Mouse (Mus musculus) thymus, adult 18-20 months (tissue): ENCODE measurements around the gene Rps5.
"Not testable (repeated sequence)": the region's sequence is repeated elsewhere in the genome, so short reads cannot be mapped to it uniquely, and the experiment has no call there.

Experiments used
- DNase-seq, 2 experiments: peaks; one replicate each; pipeline ENCODE4 v3.0.0; 2022; ENCODE audit warnings: mixed read lengths in 2 of 2

Rps5 gene

DNA sequence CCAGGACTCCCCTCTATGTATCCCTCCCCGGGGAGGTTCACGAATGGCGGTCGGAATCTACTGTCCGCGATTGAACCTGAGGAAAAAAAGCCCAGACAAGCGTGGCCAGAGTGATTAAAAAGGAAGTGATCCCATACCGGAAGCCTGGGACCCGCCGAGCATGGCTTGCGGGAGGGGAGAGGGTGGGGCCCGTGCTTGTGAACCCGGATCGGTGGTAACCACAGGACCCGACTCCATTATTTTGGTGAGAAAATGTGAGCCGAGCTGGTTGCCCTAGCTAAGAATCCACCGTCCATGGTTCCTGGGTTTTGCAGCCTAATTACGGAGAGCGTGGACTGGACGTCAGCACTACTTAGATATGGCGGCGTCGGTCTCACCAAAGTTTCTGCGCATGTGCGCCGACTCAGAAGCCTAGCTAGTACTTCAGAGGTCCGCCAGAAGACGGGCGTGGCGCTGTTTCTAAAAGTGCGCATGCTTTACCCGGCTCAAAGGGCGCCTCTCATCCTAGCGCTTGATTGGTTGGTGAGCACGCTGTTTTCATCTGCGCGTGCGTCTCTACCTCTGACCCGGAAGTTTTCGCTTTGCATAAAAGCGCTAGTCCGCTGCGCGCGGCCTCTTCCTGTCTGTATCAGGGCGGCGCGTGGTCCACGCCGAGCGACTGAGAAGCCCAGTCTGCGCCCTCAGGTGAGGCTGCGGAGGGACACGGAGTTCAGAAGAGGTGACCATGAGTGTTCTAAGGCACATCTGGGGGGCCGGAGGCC is at the start of gene Rps5:
Gene Rps5, plus strand, starts transcription at position 586 of the 761 bp plus-strand sequence.
- DNase-seq, result peak; percentile 95 to 98

DNA sequence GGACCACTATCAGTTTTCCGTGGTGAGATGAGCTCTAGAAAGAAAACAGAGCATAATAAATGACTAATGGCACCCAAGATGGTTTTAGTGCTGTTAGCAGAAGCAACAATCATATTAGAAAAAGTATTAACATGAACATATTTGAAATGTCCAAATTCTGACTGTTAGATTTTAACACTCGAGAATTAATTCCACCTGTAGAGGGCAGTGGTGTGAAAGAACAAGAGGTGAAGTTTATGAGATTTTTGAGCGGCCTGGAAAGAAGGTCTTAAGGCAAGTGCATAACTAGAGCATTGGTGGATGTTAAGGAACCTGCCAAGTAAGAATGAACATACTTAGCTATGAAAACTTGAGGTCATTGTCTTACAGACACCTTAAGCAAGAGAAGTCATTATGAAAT is 47.8 kb upstream of the Rps5 start:
- no peak for DNase-seq

DNA sequence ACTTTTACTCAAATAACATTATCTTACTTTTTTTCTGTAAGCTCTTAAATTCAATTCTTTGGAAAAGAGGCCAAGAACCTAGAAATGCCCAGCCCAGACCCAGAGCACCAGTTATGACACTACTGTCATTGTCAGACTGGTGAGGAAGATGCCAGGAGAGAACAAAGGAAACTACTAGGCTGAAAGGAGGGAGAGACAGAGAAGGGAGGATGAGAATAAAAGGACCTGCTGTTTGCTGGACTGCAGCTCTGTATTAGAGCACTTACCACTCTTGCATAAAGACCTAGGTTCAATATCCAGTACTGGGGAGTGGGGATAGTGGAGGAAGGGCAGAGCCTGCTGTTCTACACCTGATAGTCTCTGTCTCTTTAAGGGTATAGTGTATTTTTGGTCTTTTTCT is 42.1 kb upstream of the Rps5 start:
- DNase-seq, result no peak

DNA sequence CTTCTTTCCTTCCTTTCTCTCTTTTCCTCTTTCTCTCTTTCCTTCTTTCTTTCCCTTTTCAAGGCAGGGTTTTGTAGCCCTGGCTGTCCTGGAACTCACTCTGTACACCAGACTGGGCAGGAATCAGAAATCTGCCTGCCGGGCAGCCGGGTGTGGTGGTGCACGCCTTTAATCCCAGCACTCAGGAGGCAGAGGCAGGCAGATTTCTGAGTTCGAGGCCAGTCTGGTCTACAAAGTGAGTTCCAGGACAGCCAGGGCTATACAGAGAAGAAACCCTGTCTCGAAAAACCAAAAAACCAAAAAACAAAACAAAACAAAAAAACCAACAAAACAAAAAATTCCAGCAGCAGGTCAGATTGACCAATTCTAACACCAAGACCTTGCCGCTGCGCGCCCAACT is 41.6 kb upstream of the Rps5 start:
- not testable (repeated sequence) for DNase-seq

DNA sequence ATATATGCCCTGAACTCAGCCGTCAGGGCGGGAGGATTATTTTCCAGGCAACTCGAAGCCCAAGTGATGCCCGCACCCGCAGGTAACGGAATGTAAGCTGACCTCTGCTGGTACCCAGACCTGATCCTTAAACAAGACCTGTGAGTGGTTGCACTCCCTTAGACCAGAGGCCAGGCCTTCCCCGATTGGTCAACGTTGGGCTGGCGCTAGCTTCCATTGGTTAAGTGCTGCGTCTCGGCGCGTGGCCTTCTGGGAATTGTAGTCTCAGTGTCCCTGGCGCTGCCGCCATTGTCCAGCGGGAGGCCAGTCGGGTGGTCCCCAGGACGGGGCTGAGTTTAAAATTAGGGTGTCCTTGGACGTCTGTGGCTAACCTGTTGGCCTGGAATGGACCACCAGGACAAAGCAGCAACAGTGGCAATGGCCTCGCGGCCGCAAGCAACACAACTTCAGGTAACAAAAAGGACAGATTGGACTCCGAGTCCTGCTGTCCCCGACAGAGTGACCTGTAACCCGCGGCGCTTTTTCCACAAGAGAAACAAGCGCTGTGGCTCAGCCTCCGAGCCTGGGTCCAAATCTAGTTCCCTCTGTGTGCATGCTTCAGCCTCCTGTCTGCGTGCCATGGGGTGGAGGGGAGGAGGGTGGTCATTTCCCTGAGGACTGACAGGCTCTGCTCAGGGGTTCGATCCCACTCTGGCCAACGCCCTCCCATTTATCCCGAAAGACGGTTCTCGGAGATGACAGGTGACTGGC is 41.0 kb upstream of the Rps5 start, which contains the start of gene Zfp128:
Gene Zfp128, plus strand, starts transcription at position 267 of the 750 bp plus-strand sequence.
- peak; percentile 90 to 91 for DNase-seq

- DNase-seq, result no peak
Observed at GRCm38 (mm10) chr7:12886563-12887266, 35.4 kb upstream of the Rps5 start.

DNA sequence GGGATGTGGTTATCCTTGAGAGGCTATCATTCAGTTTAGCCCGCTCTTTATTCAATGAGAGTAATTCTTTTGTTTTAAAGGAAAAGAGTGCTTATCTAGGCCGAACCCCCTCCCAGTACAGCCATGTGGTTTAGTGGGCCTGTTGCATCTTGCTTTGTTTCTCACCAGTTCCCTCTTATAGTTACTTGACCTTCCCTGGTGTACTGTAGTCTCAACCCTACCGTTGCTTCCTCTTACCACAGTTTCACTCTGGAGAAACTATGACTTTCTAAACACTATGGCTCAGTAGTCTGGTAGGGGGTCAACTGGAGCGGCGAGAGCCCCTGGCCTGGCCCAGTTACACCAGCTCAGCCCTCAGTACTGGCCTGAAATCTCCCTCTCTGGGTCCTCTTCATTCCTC is 34.5 kb upstream of the Rps5 start:
- DNase-seq, result no peak

GRCm38 (mm10) chr7:12890928-12891327 is 31.2 kb upstream of the Rps5 start:
- DNase-seq, result no peak

- DNase-seq, result no peak
Observed at GRCm38 (mm10) chr7:12891334-12891733, 30.8 kb upstream of the Rps5 start.

- DNase-seq, result peak; percentile 73 to 81
Observed at GRCm38 (mm10) chr7:12897655-12898410, 24.3 kb upstream of the Rps5 start, which contains the start of gene Zscan22. Gene Zscan22, plus strand, starts transcription at chr7:12897815.

GRCm38 (mm10) chr7:12901517-12901916 is 20.6 kb upstream of the Rps5 start:
- no peak for DNase-seq

- no peak for DNase-seq
Observed at GRCm38 (mm10) chr7:12903623-12904022, 18.5 kb upstream of the Rps5 start.

- DNase-seq, result no peak
Observed at GRCm38 (mm10) chr7:12905146-12905545, 16.9 kb upstream of the Rps5 start.

DNA sequence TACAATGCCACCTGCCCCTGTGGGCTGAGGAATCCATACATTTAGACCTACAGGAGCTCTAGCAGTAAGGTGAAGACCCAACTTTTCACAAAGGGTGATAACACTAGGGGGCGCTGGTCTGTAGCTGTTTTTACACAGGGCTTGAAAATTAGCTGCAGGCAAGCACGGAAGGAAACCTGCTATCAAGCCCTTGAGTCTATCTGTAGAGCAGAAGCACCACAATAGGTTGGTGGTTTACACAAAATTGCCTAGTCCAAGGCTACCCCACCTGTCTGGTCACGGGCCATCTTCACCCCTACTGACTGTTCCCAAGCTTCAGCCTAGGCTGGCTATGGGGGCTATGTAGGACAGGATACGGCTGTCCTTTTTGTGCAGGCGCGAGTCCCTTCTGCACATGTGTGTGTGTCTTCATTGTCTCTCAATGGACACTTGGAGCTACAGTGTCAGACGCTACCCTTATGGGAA is 12.6 kb upstream of the Rps5 start:
- peak; percentile 59 to 79 for DNase-seq

DNA sequence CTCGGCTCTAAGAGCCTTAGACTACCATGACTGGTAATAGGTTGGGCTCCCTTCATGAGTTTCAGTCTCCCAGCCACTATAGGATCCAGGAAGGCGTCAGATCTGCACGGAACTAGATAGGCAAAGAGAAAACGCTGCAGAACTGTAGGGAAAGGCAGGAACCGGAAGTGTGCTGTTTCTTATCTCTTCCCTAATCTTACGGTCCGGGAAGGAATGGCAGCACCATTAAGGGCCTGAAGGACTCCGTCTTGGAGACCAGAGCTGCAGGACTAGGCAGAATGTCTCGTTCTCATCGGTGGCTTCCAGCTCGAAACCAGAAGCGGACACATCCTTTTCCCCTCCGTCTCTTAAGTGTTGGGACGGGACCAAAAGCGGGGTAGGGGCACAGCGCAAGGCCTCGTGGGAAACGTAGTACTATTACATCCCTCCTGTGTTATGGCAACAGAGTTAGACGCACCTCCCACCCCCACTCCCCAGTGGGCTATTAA is 11.9 kb upstream of the Rps5 start:
- peak; percentile 34 to 58 for DNase-seq

DNA sequence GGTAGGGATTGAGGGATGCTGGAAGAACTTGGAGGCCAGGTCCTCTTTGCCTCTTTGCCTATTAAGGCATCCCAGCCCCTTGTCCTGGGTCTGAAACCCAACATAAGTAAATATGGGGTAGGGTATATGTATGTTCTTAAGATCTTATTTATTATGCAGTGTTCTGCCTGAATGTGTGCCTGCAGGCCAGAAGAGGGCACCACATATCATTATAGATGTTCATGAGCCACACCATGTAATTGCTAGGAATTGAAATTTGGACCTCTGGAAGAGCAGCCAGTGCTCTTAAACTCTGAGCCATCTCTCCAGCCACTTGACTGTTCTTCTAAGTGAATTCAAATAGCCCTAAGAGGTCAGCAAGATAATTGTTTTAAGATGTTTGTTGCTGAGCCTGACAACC is 8.5 kb upstream of the Rps5 start:
- DNase-seq, result no peak

- DNase-seq, result not testable (repeated sequence)
Observed at GRCm38 (mm10) chr7:12920495-12920894, 1.6 kb upstream of the Rps5 start.

GRCm38 (mm10) chr7:12921318-12921704 is 779 bp upstream of the Rps5 start:
- DNase-seq, result no peak

DNA sequence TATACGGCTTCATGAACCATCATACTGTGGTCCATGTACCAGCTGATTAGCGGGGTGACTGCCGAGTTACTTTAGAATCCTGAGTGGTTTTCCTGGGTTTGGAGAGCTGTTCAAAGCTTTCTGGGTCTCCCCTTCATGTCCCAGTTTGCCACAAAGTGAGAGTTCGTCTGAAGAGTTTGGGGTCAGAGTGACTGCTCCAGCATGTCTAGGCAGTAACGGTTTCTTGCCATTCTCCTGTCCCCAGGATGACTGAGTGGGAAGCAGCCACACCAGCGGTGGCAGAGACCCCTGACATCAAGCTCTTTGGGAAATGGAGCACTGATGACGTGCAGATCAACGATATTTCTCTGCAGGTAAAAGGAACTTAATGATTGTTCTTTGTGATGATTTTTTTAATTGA is 639 bp downstream of the Rps5 start:
- DNase-seq, result no peak

DNA sequence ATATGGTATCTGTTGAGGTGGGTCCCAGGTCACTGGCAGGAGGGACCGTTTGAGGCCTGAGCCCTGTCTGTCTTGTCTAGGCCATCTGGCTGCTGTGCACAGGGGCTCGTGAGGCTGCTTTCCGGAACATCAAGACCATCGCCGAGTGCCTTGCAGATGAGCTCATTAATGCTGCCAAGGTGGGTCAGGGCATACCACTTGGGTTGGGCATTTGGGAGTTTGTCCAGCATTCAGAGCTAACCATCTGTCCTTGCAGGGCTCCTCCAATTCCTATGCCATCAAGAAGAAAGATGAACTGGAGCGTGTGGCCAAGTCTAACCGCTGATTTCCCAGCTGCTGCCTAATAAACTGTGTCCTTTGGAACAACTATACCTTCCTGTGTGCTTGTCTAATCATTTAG is 4.2 kb downstream of the Rps5 start:
- DNase-seq, result no peak

DNA sequence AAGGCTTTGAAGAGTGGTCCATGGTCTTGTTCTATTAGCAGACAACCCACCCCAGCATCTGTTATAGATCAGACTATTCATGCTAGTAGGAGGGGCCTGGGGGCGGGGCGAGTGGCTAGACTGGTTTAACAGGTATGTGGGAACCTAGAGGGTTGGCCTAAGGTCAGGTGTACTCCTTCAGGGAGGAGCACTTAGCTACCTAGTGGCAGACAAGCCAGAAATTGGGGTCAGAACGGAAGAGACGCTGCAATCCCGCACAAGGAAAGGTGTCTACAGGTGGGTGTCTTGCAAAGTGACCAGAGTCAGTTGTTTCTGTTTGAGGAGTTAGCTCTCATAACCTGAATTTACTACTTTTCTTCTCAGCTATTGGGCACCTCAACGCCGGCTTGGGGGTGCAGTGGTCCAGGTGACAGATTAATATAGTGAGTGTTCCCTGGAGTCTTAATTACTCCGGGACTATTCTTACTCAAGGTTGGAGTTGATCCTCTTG is 5.1 kb downstream of the Rps5 start, which contains the start of gene Rnf225:
Gene Rnf225, plus strand, starts transcription at position 226 of the 490 bp plus-strand sequence.
- no peak for DNase-seq
